Mouse (Mus musculus) embryonic fibroblast, embryonic 13.5 days (primary cell): ENCODE measurements around the gene Ramp1. TPM values are rescaled to one million over a fixed set of nuclear protein-coding genes. Genes with fewer than 3 reads are reported as not detected.

ENCODE experiments used
- H3K27ac ChIP-seq: 2 replicates; pipeline ENCODE4 v1.5.1; 2012; ENCODE audit warnings: low read length, control low read depth, inconsistent platforms; ENCODE audit not compliant: insufficient read depth
- H3K4me1 ChIP-seq: 2 replicates; pipeline ENCODE4 v1.6.1; 2011; ENCODE audit warnings: low read length; ENCODE audit not compliant: control insufficient read depth, insufficient read depth
- H3K4me3 ChIP-seq: 2 replicates; pipeline ENCODE4 v1.5.1; 2011; ENCODE audit warnings: mild to moderate bottlenecking, control low read depth, low read length; ENCODE audit not compliant: insufficient read depth
- CTCF ChIP-seq: IDR thresholded peaks from 2 replicates; pipeline ENCODE4 v1.5.1; 2011; ENCODE audit warnings: mild to moderate bottlenecking, control low read depth, low read length, moderate library complexity, borderline replicate concordance; ENCODE audit not compliant: insufficient read depth
- POLR2A ChIP-seq: IDR thresholded peaks from 2 replicates; pipeline ENCODE4 v1.6.1; 2011; ENCODE audit warnings: low read depth, mild to moderate bottlenecking, control low read depth, low read length, moderate library complexity
- polyA plus RNA-seq: library from polyadenylated mRNA; stranded (reverse); fragments of >200 nt; gene quantifications from 2 replicates; pipeline ENCODE4 v1.2.4, GENCODE M21; 2011; ENCODE audit warnings: low read depth; ENCODE audit not compliant: missing spikeins, insufficient read length

Ramp1 gene
- polyA plus RNA-seq, 1 experiment, result 7.6 TPM

GRCm38 (mm10) chr1:91193242-91193641, 13.6 kb downstream of the Ramp1 start:
- H3K4me3 ChIP-seq, result no peak overlapping the region
- no peak overlapping the region for H3K27ac ChIP-seq
- TF ChIP-seq POLR2A (no peak), CTCF (no peak)
- H3K4me1 ChIP-seq, result no peaks in the 10 kb centered on the region

- Histone ChIP-seq H3K4me1 (no peaks in the 10 kb centered on the region), H3K4me3 (no peak overlapping the region), H3K27ac (no peak overlapping the region)
- TF ChIP-seq POLR2A, result no peak
- no peak for TF ChIP-seq CTCF
Observed at GRCm38 (mm10) chr1:91193680-91194079, 14.1 kb downstream of the Ramp1 start.

GRCm38 (mm10) chr1:91199793-91200192, 20.2 kb downstream of the Ramp1 start:
- Histone ChIP-seq H3K4me1 (no peaks in the 10 kb centered on the region), H3K4me3 (no peak overlapping the region), H3K27ac (no peak overlapping the region)
- no peak for TF ChIP-seq CTCF
- no peak for TF ChIP-seq POLR2A

GRCm38 (mm10) chr1:91201122-91201521, 21.5 kb downstream of the Ramp1 start:
- Histone ChIP-seq H3K27ac (no peak overlapping the region), H3K4me1 (no peaks in the 10 kb centered on the region), H3K4me3 (no peak overlapping the region)
- TF ChIP-seq POLR2A, result no peak
- TF ChIP-seq CTCF, result no peak

GRCm38 (mm10) chr1:91204221-91204765, 24.7 kb downstream of the Ramp1 start:
- no peak for TF ChIP-seq POLR2A
- TF ChIP-seq CTCF, result no peak

DNA sequence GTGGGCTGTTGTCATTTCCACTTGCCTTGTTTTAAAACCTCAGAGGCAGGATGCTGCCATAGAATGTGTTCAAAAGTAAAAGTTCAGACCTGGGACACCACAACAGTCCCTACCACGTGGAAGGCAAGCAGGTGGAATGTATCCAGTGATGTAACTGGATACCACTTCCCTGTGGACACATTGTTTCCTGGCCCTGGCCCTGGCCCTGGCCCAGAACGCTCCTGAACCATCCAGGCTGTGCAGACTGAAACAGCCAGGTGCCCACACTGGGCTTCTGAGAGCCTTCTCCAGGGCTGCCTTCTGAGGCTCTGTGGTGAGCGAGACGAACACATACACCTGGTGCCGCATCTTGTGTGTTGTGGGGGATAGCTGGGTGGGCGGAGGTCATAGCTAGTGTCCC, 26.0 kb downstream of the Ramp1 start:
- Histone ChIP-seq H3K27ac (no peak overlapping the region), H3K4me3 (no peak overlapping the region), H3K4me1 (no peaks in the 10 kb centered on the region)
- TF ChIP-seq POLR2A (no peak), CTCF (no peak)

More at GRCm38 (mm10) chr1:91204221-91204765, 24.7 kb downstream of the Ramp1 start:
- Histone ChIP-seq H3K4me1 (no peaks in the 10 kb centered on the region), H3K4me3 (no peak overlapping the region), H3K27ac (no peak overlapping the region)

- Histone ChIP-seq H3K4me3 (no peak overlapping the region), H3K27ac (no peak overlapping the region), H3K4me1 (no peaks in the 10 kb centered on the region)
- TF ChIP-seq CTCF (no peak), POLR2A (no peak)
Observed at GRCm38 (mm10) chr1:91206336-91206735, 26.7 kb downstream of the Ramp1 start.

DNA sequence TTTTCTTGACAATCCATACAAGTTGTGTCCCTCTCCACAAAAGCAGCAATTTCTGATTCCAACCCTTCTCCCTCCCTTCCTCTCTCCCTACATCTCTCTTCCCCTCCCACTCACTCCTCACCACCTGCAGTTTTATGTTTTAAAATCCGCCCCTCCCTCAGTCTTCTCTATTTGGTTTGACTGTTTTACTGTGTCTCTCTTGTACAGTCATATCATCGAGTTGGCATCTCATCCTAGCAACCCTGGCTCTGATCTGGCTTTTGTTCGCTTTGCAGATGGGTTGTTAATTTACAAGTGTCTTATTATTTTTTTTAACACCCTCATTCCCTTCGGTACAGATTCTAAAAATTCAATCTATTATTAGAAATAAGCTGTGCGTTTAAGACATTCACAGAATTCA, 27.3 kb downstream of the Ramp1 start:
- no peak overlapping the region for H3K27ac ChIP-seq
- TF ChIP-seq POLR2A, result no peak
- TF ChIP-seq CTCF, result no peak
- no peaks in the 10 kb centered on the region for H3K4me1 ChIP-seq
- H3K4me3 ChIP-seq, result no peak overlapping the region

GRCm38 (mm10) chr1:91207334-91208074, 27.9 kb downstream of the Ramp1 start:
- no peak for TF ChIP-seq CTCF
- no peak for TF ChIP-seq POLR2A
- H3K27ac ChIP-seq, result no peak overlapping the region
- H3K4me3 ChIP-seq, result no peak overlapping the region
- no peaks in the 10 kb centered on the region for H3K4me1 ChIP-seq

DNA sequence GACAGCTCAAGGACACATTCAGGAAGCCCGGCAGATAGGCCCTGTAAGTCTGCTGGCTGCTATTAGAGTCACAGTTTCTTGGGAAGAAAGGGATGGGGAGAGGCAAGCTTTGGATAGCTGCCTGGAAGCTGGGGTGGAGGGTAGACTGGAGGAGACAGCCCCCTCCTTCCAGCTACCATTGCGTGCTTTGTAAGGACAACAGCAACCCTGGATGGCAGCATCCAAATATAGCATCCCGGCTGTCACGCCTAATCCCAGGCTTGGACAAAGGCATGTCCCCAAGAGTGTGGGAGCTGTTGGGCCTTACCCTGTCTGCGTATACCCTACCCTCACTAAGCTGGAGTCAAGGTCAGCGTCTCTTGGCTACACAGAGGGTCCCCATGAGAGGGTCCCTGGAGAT, 29.7 kb downstream of the Ramp1 start:
- H3K27ac ChIP-seq, result no peak overlapping the region
- TF ChIP-seq CTCF (no peak), POLR2A (no peak)
- no peak overlapping the region for H3K4me3 ChIP-seq

More for the DNA sequence above, 29.7 kb downstream of the Ramp1 start:
- H3K4me1 ChIP-seq, result no peaks in the 10 kb centered on the region
